Mouse (Mus musculus): ENCODE data around the gene Ppig.

The Ppig gene

GRCm38 (mm10) chr2:69777985-69778835 is 55.9 kb downstream of the Ppig start:
- Histone ChIP-seq H3K4me3 (replicated peaks; ENCODE audit: low read length) (no peak overlapping the region), H3K4me1 (replicated peaks; ENCODE audit: low read depth, low read length) (no peaks in the 10 kb centered on the region), H3K36me3 (ENCODE audit: insufficient read depth, low read length) (no peaks in the 10 kb centered on the region), H3K9me3 (ENCODE audit: low read length) (no peaks in the 10 kb centered on the region), H3K27me3 (ENCODE audit: insufficient read depth, low read length) (no peaks in the 10 kb centered on the region)
- no peak for TF ChIP-seq NANOG (IDR thresholded peaks at IDR 0.05; ENCODE audit: borderline replicate concordance, low read length)
- TF ChIP-seq POU5F1 (IDR thresholded peaks at IDR 0.05; ENCODE audit: borderline replicate concordance, low read length), result no peak
- no peak for TF ChIP-seq CTCF (conservative IDR thresholded peaks at IDR 0.05; ENCODE audit: low read length)

- H3K9me3 ChIP-seq (ENCODE audit: low read length), result no peaks in the 10 kb centered on the region
- TF ChIP-seq POU5F1 (IDR thresholded peaks at IDR 0.05; ENCODE audit: borderline replicate concordance, low read length) (no peak), NANOG (IDR thresholded peaks at IDR 0.05; ENCODE audit: borderline replicate concordance, low read length) (no peak), CTCF (conservative IDR thresholded peaks at IDR 0.05; ENCODE audit: low read length) (peak; percentile 48)
These were observed 56.5 kb downstream of the Ppig start for GRCm38 (mm10) chr2:69778836-69779177.

GRCm38 (mm10) chr2:69788974-69789373 is 66.6 kb downstream of the Ppig start:
- no peaks in the 10 kb centered on the region for H3K9me3 ChIP-seq (ENCODE audit: low read length)
- H3K4me1 ChIP-seq (replicated peaks; ENCODE audit: low read depth, low read length), result peaks cover 21% of the 10 kb centered on the region
- no peak for TF ChIP-seq CTCF (conservative IDR thresholded peaks at IDR 0.05; ENCODE audit: low read length)
- TF ChIP-seq POU5F1 (IDR thresholded peaks at IDR 0.05; ENCODE audit: borderline replicate concordance, low read length), result no peak
- no peak for TF ChIP-seq NANOG (IDR thresholded peaks at IDR 0.05; ENCODE audit: borderline replicate concordance, low read length)
- no peaks in the 10 kb centered on the region for H3K27me3 ChIP-seq (ENCODE audit: insufficient read depth, low read length)
- H3K36me3 ChIP-seq (ENCODE audit: insufficient read depth, low read length), result peaks cover 11% of the 10 kb centered on the region
- H3K4me3 ChIP-seq (replicated peaks; ENCODE audit: low read length), result peak overlapping the region; percentile 87

More at GRCm38 (mm10) chr2:69778836-69779177, 56.5 kb downstream of the Ppig start:
- no peaks in the 10 kb centered on the region for H3K27me3 ChIP-seq (ENCODE audit: insufficient read depth, low read length)
- no peaks in the 10 kb centered on the region for H3K36me3 ChIP-seq (ENCODE audit: insufficient read depth, low read length)
- no peak overlapping the region for H3K4me3 ChIP-seq (replicated peaks; ENCODE audit: low read length)
- H3K4me1 ChIP-seq (replicated peaks; ENCODE audit: low read depth, low read length), result no peaks in the 10 kb centered on the region

GRCm38 (mm10) chr2:69789429-69790069 is 67.2 kb downstream of the Ppig start, which contains the start of the genes Ccdc173 and Phospho2:
Gene Ccdc173, minus strand, starts transcription at chr2:69789575.
Gene Phospho2, plus strand, starts transcription at chr2:69789623.
- peaks cover 21% of the 10 kb centered on the region for H3K4me1 ChIP-seq (replicated peaks; ENCODE audit: low read depth, low read length)
- peak within 1 kb of the TSS; percentile 87 for H3K4me3 ChIP-seq (replicated peaks; ENCODE audit: low read length)
- H3K9me3 ChIP-seq (ENCODE audit: low read length), result no peaks in the 10 kb centered on the region
- peaks cover 11% of the 10 kb centered on the region for H3K36me3 ChIP-seq (ENCODE audit: insufficient read depth, low read length)
- TF ChIP-seq CTCF (conservative IDR thresholded peaks at IDR 0.05; ENCODE audit: low read length) (no peak), POU5F1 (IDR thresholded peaks at IDR 0.05; ENCODE audit: borderline replicate concordance, low read length) (no peak), NANOG (IDR thresholded peaks at IDR 0.05; ENCODE audit: borderline replicate concordance, low read length) (no peak)
- H3K27me3 ChIP-seq (ENCODE audit: insufficient read depth, low read length), result no peaks in the 10 kb centered on the region

- TF ChIP-seq NANOG (IDR thresholded peaks at IDR 0.05; ENCODE audit: borderline replicate concordance, low read length) (no peak), POU5F1 (IDR thresholded peaks at IDR 0.05; ENCODE audit: borderline replicate concordance, low read length) (no peak), CTCF (conservative IDR thresholded peaks at IDR 0.05; ENCODE audit: low read length) (peak; percentile 99)
- peaks cover 21% of the 10 kb centered on the region for H3K4me1 ChIP-seq (replicated peaks; ENCODE audit: low read depth, low read length)
These were observed 67.9 kb downstream of the Ppig start for GRCm38 (mm10) chr2:69790285-69790684.

GRCm38 (mm10) chr2:69790722-69791121 is 68.4 kb downstream of the Ppig start:
- no peak overlapping the region for H3K4me3 ChIP-seq (replicated peaks; ENCODE audit: low read length)
- H3K9me3 ChIP-seq (ENCODE audit: low read length), result no peaks in the 10 kb centered on the region
- H3K27me3 ChIP-seq (ENCODE audit: insufficient read depth, low read length), result no peaks in the 10 kb centered on the region
- H3K36me3 ChIP-seq (ENCODE audit: insufficient read depth, low read length), result peaks cover 16% of the 10 kb centered on the region
- TF ChIP-seq POU5F1 (IDR thresholded peaks at IDR 0.05; ENCODE audit: borderline replicate concordance, low read length), result no peak
- TF ChIP-seq NANOG (IDR thresholded peaks at IDR 0.05; ENCODE audit: borderline replicate concordance, low read length), result no peak
- TF ChIP-seq CTCF (conservative IDR thresholded peaks at IDR 0.05; ENCODE audit: low read length), result no peak
- H3K4me1 ChIP-seq (replicated peaks; ENCODE audit: low read depth, low read length), result peaks cover 21% of the 10 kb centered on the region

More at GRCm38 (mm10) chr2:69790285-69790684, 67.9 kb downstream of the Ppig start:
- Histone ChIP-seq H3K4me3 (replicated peaks; ENCODE audit: low read length) (peak overlapping the region; percentile 87), H3K9me3 (ENCODE audit: low read length) (no peaks in the 10 kb centered on the region), H3K36me3 (ENCODE audit: insufficient read depth, low read length) (peaks cover 11% of the 10 kb centered on the region), H3K27me3 (ENCODE audit: insufficient read depth, low read length) (no peaks in the 10 kb centered on the region)

- peak overlapping the region; percentile 53 for H3K4me3 ChIP-seq (replicated peaks; ENCODE audit: low read length)
- H3K9me3 ChIP-seq (ENCODE audit: low read length), result peaks cover 5% of the 10 kb centered on the region; the same call in 1 of the 2 replicates
- no peaks in the 10 kb centered on the region for H3K36me3 ChIP-seq (ENCODE audit: insufficient read depth, low read length)
- H3K4me1 ChIP-seq (replicated peaks; ENCODE audit: low read depth, low read length), result peaks cover 13% of the 10 kb centered on the region
- H3K27me3 ChIP-seq (ENCODE audit: insufficient read depth, low read length), result no peaks in the 10 kb centered on the region
- no peak for TF ChIP-seq NANOG (IDR thresholded peaks at IDR 0.05; ENCODE audit: borderline replicate concordance, low read length)
- TF ChIP-seq POU5F1 (IDR thresholded peaks at IDR 0.05; ENCODE audit: borderline replicate concordance, low read length), result no peak
- peak; percentile 93 for TF ChIP-seq CTCF (conservative IDR thresholded peaks at IDR 0.05; ENCODE audit: low read length)
These were observed 80.6 kb downstream of the Ppig start for GRCm38 (mm10) chr2:69802911-69803312.

All from E14TG2a.4 (cell line).